Mouse (Mus musculus): ENCODE measurements around the gene Vmn2r-ps159.
"Not testable (repeated sequence)": the region's sequence is repeated elsewhere in the genome, so short reads cannot be mapped to it uniquely, and the experiment has no call there.

Gene Vmn2r-ps159

DNA sequence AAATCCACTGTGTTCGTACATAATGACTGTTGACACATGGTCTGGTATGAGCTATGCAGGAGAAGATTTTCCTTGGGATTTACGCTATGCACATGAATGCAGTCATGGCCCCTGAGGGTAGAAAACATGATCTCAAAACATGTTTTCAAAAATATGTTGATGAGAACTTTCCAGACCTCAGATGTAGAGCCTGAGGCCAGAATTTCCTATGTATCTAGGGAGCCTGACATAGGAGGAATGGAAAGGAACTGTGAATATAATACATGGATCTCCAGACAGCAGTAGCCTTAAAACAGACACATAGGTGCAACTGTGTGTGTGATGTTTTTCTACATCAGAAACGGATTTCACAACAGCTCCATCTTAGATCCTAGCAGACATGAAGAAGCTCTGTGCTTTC, at the start of gene Vmn2r-ps159:
Gene Vmn2r-ps159 (plus strand): TSS at position 301 of the 400 bp plus-strand sequence.
- DNase-seq, result not testable (repeated sequence)

DNA sequence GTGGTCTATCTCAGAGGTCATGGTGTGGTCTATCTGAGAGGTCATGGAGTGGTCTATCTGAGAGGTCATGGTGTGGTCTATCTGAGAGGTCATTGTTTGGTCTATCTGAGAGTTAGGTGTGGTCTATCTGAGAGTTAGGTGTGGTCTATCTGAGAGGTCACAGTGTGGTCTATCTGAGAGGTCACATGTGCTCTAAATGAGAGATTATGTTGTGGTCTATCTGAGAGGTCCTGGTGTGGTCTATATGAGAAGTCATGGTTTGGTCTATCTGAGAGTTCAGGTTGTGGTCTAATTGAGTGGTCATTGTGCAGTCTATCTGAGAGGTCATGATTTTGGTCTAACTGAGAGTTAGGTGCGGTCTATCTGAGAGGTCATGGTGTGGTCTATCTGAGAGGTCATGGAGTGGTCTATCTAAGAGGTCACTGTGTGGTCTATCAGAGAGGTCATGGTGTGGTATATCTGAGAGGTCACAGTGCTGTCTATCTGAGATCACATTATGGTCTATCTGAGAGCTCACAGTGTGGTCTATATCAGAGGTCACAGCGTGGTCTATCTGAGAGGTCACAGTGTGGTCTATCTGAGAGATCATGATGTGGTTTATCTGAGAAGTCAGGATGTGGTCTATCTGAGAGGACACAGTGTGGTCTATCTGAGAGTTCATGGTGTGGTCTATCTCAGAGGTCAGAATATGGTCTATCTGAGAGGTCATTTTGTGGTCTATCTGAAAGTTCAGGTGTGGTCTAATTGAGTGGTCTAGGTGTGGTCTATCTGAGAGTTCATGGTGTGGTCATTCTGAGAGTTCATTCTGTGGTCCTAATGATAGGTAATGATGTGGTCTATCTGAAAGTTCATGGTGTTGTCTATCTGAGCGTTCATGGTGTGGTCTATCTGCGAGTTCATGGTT, 10.9 kb downstream of the Vmn2r-ps159 start:
- DNase-seq, result not testable (repeated sequence)

DNA sequence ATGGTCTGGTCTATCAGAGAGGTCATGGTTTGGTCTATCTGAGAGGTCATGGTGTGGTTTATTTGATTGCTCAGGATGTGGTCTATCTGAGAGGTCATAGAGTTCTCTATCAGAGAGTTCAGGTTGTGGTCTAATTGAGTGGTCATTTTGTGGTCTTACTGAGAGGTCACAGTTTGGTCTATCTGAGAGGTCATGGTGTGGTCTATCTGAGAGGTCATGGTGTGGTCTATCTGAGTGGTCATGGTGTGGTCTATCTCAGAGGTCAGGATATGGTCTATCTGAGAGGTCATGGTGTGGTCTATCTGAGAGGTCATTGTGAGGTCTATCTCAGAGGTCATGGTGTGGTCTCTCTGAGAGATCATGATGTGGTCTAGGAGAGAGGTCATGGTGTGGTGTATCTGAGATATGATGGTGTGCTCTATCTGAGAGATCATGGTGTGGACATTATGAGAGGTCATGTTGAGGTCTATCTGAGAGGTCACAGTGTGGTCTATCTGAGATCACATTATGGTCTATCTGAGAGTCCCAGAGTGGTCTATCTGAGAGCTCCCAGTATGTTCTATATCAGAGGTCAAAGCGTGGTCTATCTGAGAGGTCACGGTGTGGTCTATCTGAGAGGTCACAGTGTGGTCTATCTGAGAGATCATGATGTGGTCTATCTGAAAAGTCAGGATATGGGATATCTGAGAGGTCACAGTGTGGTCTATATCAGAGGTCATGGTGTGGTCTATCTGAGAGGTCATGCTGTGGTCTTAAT, 11.8 kb downstream of the Vmn2r-ps159 start:
- no peak for DNase-seq

DNA sequence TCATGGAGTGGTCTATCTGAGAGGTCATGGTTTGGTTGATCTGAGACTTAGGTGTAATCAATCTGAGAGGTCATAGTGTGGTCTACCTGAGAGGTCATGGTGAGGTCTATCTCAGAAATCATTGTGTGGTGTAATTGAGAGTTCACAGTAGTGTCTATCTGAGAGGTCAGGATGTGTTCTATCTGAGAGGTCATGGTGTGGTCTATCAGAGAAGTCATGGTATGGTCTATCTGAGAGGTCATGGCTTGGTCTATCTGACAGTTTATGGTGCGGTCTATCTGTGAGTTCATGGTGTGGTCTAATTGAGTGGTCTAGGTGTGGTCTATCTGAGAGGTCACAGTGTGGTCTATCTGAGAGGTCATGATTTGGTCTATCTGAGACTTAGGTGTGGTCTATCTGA, 12.4 kb downstream of the Vmn2r-ps159 start:
- no peak for DNase-seq

DNA sequence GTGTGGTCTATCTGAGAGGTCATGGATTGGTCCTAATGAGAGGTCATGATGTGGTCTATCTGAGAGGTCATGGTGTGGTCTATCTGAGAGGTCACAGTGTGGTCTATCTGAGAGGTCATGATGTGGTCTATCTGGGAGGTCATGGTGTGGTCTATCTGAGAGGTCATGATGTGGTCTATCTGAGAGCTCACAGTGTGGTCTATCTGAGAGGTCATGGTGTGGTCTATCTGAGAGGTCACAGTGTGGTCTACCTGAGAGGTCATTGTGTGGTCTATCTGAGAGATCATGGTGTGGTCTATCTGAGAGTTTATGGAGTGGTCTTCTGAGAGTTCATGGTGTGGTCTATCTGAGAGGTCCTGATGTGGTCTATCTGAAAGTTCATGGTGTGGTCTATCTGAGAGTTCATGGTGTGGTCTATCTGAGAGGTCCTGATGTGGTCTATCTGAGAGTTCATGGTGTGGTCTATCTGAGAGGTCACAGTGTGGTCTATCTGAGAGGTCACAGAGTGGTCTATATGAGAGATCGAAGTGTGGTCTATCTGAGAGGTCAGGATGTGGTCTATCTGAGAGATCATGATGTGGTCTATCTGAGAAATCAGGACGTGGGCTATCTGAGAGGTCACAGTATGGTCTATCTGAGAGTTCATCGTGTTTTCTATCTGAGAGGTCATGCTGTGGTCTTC, 26.0 kb downstream of the Vmn2r-ps159 start:
- DNase-seq, result not testable (repeated sequence)

All from right cerebral cortex, postnatal 4 days (tissue).